Mouse (Mus musculus): ENCODE measurements at regions not wholly inside any gene's neighbourhood (a gene's known extent, or its start where the extent isn't known, plus 50 kb on each side); places are given as distances from the start of the nearest gene placed in this dataset.

GRCm38 (mm10) chr15:7521611-7522010 lies 123.4 kb upstream of the Egflam start:
- H3K9ac ChIP-seq = no peak overlapping the region
- no peak overlapping the region for H3K4me3 ChIP-seq
- ATAC-seq (ENCODE audit: insufficient number of reproducible peaks, low FRiP score) = no peak
- H3K4me1 ChIP-seq (replicated peaks) = peaks cover 3% of the 10 kb centered on the region; the same call in 1 of the 2 replicates
- 63% methylated on average over 9 of the region's 9 CpGs for WGBS
- no peak overlapping the region for H3K27ac ChIP-seq (ENCODE audit: poor library complexity, severe bottlenecking)
- H3K36me3 ChIP-seq = no peaks in the 10 kb centered on the region
- no peaks in the 10 kb centered on the region for H3K9me3 ChIP-seq (replicated peaks)
- H3K27me3 ChIP-seq (replicated peaks) = no peaks in the 10 kb centered on the region
- H3K4me2 ChIP-seq = no peak overlapping the region

GRCm38 (mm10) chr15:7522902-7523786 lies 124.9 kb upstream of the Egflam start:
- Histone ChIP-seq H3K9ac (no peak overlapping the region), H3K36me3 (no peaks in the 10 kb centered on the region), H3K9me3 (replicated peaks) (no peaks in the 10 kb centered on the region), H3K4me2 (no peak overlapping the region), H3K27ac (ENCODE audit: poor library complexity, severe bottlenecking) (no peak overlapping the region), H3K4me3 (no peak overlapping the region), H3K4me1 (replicated peaks) (peaks cover 3% of the 10 kb centered on the region; the same call in 1 of the 2 replicates), H3K27me3 (replicated peaks) (no peaks in the 10 kb centered on the region; the same call in 1 of the 2 replicates)
- 74% methylated on average over 14 of the region's 14 CpGs for WGBS
- ATAC-seq (ENCODE audit: insufficient number of reproducible peaks, low FRiP score) = no peak

- Histone ChIP-seq H3K36me3 (no peaks in the 10 kb centered on the region), H3K27ac (ENCODE audit: poor library complexity, severe bottlenecking) (no peak overlapping the region), H3K4me2 (no peak overlapping the region), H3K9me3 (replicated peaks) (no peaks in the 10 kb centered on the region), H3K4me1 (replicated peaks) (peaks cover 4% of the 10 kb centered on the region; the same call in 1 of the 2 replicates), H3K9ac (no peak overlapping the region), H3K4me3 (no peak overlapping the region), H3K27me3 (replicated peaks) (no peaks in the 10 kb centered on the region; the same call in 1 of the 2 replicates)
- WGBS = 19% methylated on average over 5 of the region's 5 CpGs
- no peak for ATAC-seq (ENCODE audit: insufficient number of reproducible peaks, low FRiP score)
These were observed 132.9 kb upstream of the Egflam start for GRCm38 (mm10) chr15:7530959-7531588.

- Histone ChIP-seq H3K9me3 (replicated peaks) (no peaks in the 10 kb centered on the region), H3K36me3 (no peaks in the 10 kb centered on the region), H3K9ac (no peak overlapping the region), H3K4me3 (no peak overlapping the region), H3K27me3 (replicated peaks) (no peaks in the 10 kb centered on the region), H3K4me2 (no peak overlapping the region), H3K4me1 (replicated peaks) (peaks cover 5% of the 10 kb centered on the region), H3K27ac (ENCODE audit: poor library complexity, severe bottlenecking) (no peak overlapping the region)
- no peak for ATAC-seq (ENCODE audit: insufficient number of reproducible peaks, low FRiP score)
- 34% methylated on average over 4 of the region's 4 CpGs for WGBS
These were observed 139.7 kb upstream of the Egflam start for GRCm38 (mm10) chr15:7537858-7538257.

- ATAC-seq (ENCODE audit: insufficient number of reproducible peaks, low FRiP score) = no peak
- H3K27ac ChIP-seq (ENCODE audit: poor library complexity, severe bottlenecking) = no peak overlapping the region
- 75% methylated on average over 2 of the region's 2 CpGs for WGBS
- H3K4me1 ChIP-seq (replicated peaks) = no peaks in the 10 kb centered on the region
- H3K36me3 ChIP-seq = no peaks in the 10 kb centered on the region
- H3K9ac ChIP-seq = no peak overlapping the region
- no peak overlapping the region for H3K4me2 ChIP-seq
- H3K9me3 ChIP-seq (replicated peaks) = no peaks in the 10 kb centered on the region
- H3K27me3 ChIP-seq (replicated peaks) = no peaks in the 10 kb centered on the region
- no peak overlapping the region for H3K4me3 ChIP-seq
These were observed 155.1 kb upstream of the Egflam start for GRCm38 (mm10) chr15:7553190-7553895.

GRCm38 (mm10) chr15:7554433-7554832 lies 156.2 kb upstream of the Egflam start:
- Histone ChIP-seq H3K9ac (no peak overlapping the region), H3K36me3 (no peaks in the 10 kb centered on the region), H3K4me3 (no peak overlapping the region), H3K4me1 (replicated peaks) (no peaks in the 10 kb centered on the region), H3K9me3 (replicated peaks) (no peaks in the 10 kb centered on the region), H3K27me3 (replicated peaks) (no peaks in the 10 kb centered on the region), H3K4me2 (no peak overlapping the region), H3K27ac (ENCODE audit: poor library complexity, severe bottlenecking) (no peak overlapping the region)
- 54% methylated on average over 3 of the region's 3 CpGs for WGBS
- no peak for ATAC-seq (ENCODE audit: insufficient number of reproducible peaks, low FRiP score)

GRCm38 (mm10) chr15:7563279-7563678 lies 165.1 kb upstream of the Egflam start:
- H3K27me3 ChIP-seq (replicated peaks) = no peaks in the 10 kb centered on the region
- no peak overlapping the region for H3K9ac ChIP-seq
- H3K4me2 ChIP-seq = no peak overlapping the region
- no peaks in the 10 kb centered on the region for H3K9me3 ChIP-seq (replicated peaks)
- H3K36me3 ChIP-seq = no peaks in the 10 kb centered on the region
- no peak overlapping the region for H3K4me3 ChIP-seq
- no peak overlapping the region for H3K27ac ChIP-seq (ENCODE audit: poor library complexity, severe bottlenecking)
- no peaks in the 10 kb centered on the region for H3K4me1 ChIP-seq (replicated peaks)
- WGBS = 75% methylated on average over 4 of the region's 4 CpGs
- no peak for ATAC-seq (ENCODE audit: insufficient number of reproducible peaks, low FRiP score)

- no peaks in the 10 kb centered on the region for H3K9me3 ChIP-seq (replicated peaks)
- no peak overlapping the region for H3K27ac ChIP-seq (ENCODE audit: poor library complexity, severe bottlenecking)
- H3K36me3 ChIP-seq = no peaks in the 10 kb centered on the region
- no peaks in the 10 kb centered on the region for H3K27me3 ChIP-seq (replicated peaks)
- no peak overlapping the region for H3K9ac ChIP-seq
- 78% methylated on average over 9 of the region's 9 CpGs for WGBS
- H3K4me3 ChIP-seq = no peak overlapping the region
- H3K4me2 ChIP-seq = no peak overlapping the region
- ATAC-seq (ENCODE audit: insufficient number of reproducible peaks, low FRiP score) = no peak
- H3K4me1 ChIP-seq (replicated peaks) = no peaks in the 10 kb centered on the region
These were observed 165.5 kb upstream of the Egflam start for GRCm38 (mm10) chr15:7563726-7564125.

GRCm38 (mm10) chr15:7572221-7572620 lies 174.0 kb upstream of the Egflam start:
- H3K27me3 ChIP-seq (replicated peaks) = no peaks in the 10 kb centered on the region
- no peak overlapping the region for H3K27ac ChIP-seq (ENCODE audit: poor library complexity, severe bottlenecking)
- H3K36me3 ChIP-seq = no peaks in the 10 kb centered on the region
- WGBS = 92% methylated on average over 1 of the region's 1 CpGs
- H3K4me1 ChIP-seq (replicated peaks) = no peaks in the 10 kb centered on the region
- no peak overlapping the region for H3K9ac ChIP-seq
- ATAC-seq (ENCODE audit: insufficient number of reproducible peaks, low FRiP score) = no peak
- H3K4me3 ChIP-seq = no peak overlapping the region
- H3K4me2 ChIP-seq = no peak overlapping the region
- H3K9me3 ChIP-seq (replicated peaks) = no peaks in the 10 kb centered on the region

- no peak overlapping the region for H3K4me3 ChIP-seq
- H3K9me3 ChIP-seq (replicated peaks) = no peaks in the 10 kb centered on the region
- 76% methylated on average over 3 of the region's 3 CpGs for WGBS
- H3K36me3 ChIP-seq = no peaks in the 10 kb centered on the region
- no peak overlapping the region for H3K4me2 ChIP-seq
- H3K9ac ChIP-seq = no peak overlapping the region
- ATAC-seq (ENCODE audit: insufficient number of reproducible peaks, low FRiP score) = no peak
- no peaks in the 10 kb centered on the region for H3K27me3 ChIP-seq (replicated peaks)
- no peak overlapping the region for H3K27ac ChIP-seq (ENCODE audit: poor library complexity, severe bottlenecking)
- H3K4me1 ChIP-seq (replicated peaks) = no peaks in the 10 kb centered on the region
These were observed 176.1 kb upstream of the Egflam start for GRCm38 (mm10) chr15:7574264-7574663.

GRCm38 (mm10) chr15:7574811-7575210 lies 176.6 kb upstream of the Egflam start:
- Histone ChIP-seq H3K27ac (ENCODE audit: poor library complexity, severe bottlenecking) (no peak overlapping the region), H3K4me1 (replicated peaks) (no peaks in the 10 kb centered on the region), H3K9me3 (replicated peaks) (no peaks in the 10 kb centered on the region), H3K4me3 (no peak overlapping the region), H3K27me3 (replicated peaks) (no peaks in the 10 kb centered on the region), H3K36me3 (no peaks in the 10 kb centered on the region), H3K9ac (no peak overlapping the region), H3K4me2 (no peak overlapping the region)
- no peak for ATAC-seq (ENCODE audit: insufficient number of reproducible peaks, low FRiP score)
- 44% methylated on average over 2 of the region's 2 CpGs for WGBS
